Mouse (Mus musculus) adrenal gland, adult 18-20 months (tissue): ENCODE measurements around the gene Nop53. TPM values are rescaled to one million over a fixed set of nuclear protein-coding genes. Genes with fewer than 3 reads are reported as not detected.
"Not testable (repeated sequence)": the region's sequence is repeated elsewhere in the genome, so short reads cannot be mapped to it uniquely, and the experiment has no call there.

ENCODE experiments used
- DNase-seq, 2 experiments: peaks; one replicate each; pipeline ENCODE4 v3.0.0; 2021 to 2022; ENCODE audit warnings: low spot score in 2 of 2
- total RNA-seq, 2 experiments: library from RNA; stranded (reverse); gene quantifications; 1 replicate in 1 of 2; 2 replicates in 1 of 2; pipeline ENCODE4 v1.2.3; 2021

Gene Nop53
- total RNA-seq, 2 experiments from 2014 or later, result 181 to 185 TPM

GRCm38 (mm10) chr7:15921796-15922195, 24.1 kb downstream of the Nop53 start:
- DNase-seq, result no peak

GRCm38 (mm10) chr7:15920645-15921190, 25.2 kb downstream of the Nop53 start:
- no peak for DNase-seq

GRCm38 (mm10) chr7:15919947-15920346, 25.9 kb downstream of the Nop53 start:
- no peak for DNase-seq

- DNase-seq, result no peak
Measured at GRCm38 (mm10) chr7:15918371-15918770, 27.5 kb downstream of the Nop53 start.

GRCm38 (mm10) chr7:15916996-15917395, 28.9 kb downstream of the Nop53 start:
- no peak for DNase-seq

GRCm38 (mm10) chr7:15916134-15916723, 29.6 kb downstream of the Nop53 start:
- DNase-seq, result no peak

GRCm38 (mm10) chr7:15915695-15916094, 30.2 kb downstream of the Nop53 start:
- DNase-seq, result not testable (repeated sequence)

GRCm38 (mm10) chr7:15914751-15915150, 31.1 kb downstream of the Nop53 start:
- DNase-seq, result no peak

GRCm38 (mm10) chr7:15914252-15914651, 31.6 kb downstream of the Nop53 start:
- peak; percentile 34 to 39 for DNase-seq

GRCm38 (mm10) chr7:15912183-15912582, 33.7 kb downstream of the Nop53 start:
- DNase-seq, result peak; percentile 70

GRCm38 (mm10) chr7:15910521-15910920, 35.4 kb downstream of the Nop53 start:
- DNase-seq, result no peak

- no peak for DNase-seq
Measured at GRCm38 (mm10) chr7:15907971-15908590, 37.8 kb downstream of the Nop53 start.

- no peak for DNase-seq
Measured at GRCm38 (mm10) chr7:15906602-15907001, 39.3 kb downstream of the Nop53 start.

GRCm38 (mm10) chr7:15905861-15906260, 40.0 kb downstream of the Nop53 start:
- no peak for DNase-seq

GRCm38 (mm10) chr7:15901366-15902048, 44.4 kb downstream of the Nop53 start:
- no peak for DNase-seq

- DNase-seq, result no peak
Measured at GRCm38 (mm10) chr7:15894251-15894650, 51.6 kb downstream of the Nop53 start.

Other genes starting within 250 kb of the Nop53 start
- not detected for gene Obox5, start 195.9 kb downstream of the Nop53 start, total RNA-seq
- not detected for gene Obox6, start 106.4 kb downstream of the Nop53 start, total RNA-seq
- gene Crx, start 66.1 kb downstream of the Nop53 start, total RNA-seq, result not detected
- gene Crxos, start 63.5 kb downstream of the Nop53 start, total RNA-seq, result under 1 TPM in 1 of 2 experiments, not detected in 1; 0.20 TPM
- 100 to 1,000 TPM; 179 to 265 TPM for gene Selenow, start 23.7 kb downstream of the Nop53 start, total RNA-seq
- gene Ehd2, start 21.5 kb upstream of the Nop53 start, total RNA-seq, result 100 to 1,000 TPM in 1 of 2 experiments, 10 to 100 TPM in 1; 28.7 to 121 TPM
- gene Bicra, start 101.8 kb upstream of the Nop53 start, total RNA-seq, result 1 to 10 TPM; 8.4 to 8.6 TPM
- gene Zfp541, start 115.7 kb upstream of the Nop53 start, total RNA-seq, result not detected
- 100 to 1,000 TPM; 160 to 178 TPM for gene Napa, start 152.4 kb upstream of the Nop53 start, total RNA-seq
- gene Kptn, start 173.8 kb upstream of the Nop53 start, total RNA-seq, result 10 to 100 TPM; 19.6 to 20.7 TPM
- gene Slc8a2, start 183.8 kb upstream of the Nop53 start, total RNA-seq, result 1 to 10 TPM; 2.0 to 2.5 TPM
- 10 to 100 TPM; 12.1 to 14.3 TPM for gene Meis3, start 229.0 kb upstream of the Nop53 start, total RNA-seq